Mouse (Mus musculus): ENCODE measurements around the gene Cdkal1.

- TF ChIP-seq CTCF (IDR thresholded peaks at IDR 0.05; ENCODE audit: borderline replicate concordance, control insufficient read depth, extremely low read depth, insufficient read depth, low read length, poor library complexity) (no peak), POLR2A (IDR thresholded peaks at IDR 0.05; ENCODE audit: control insufficient read depth, extremely low read depth, insufficient read depth, low read length, poor library complexity) (no peak)
These were observed 459.8 kb downstream of the Cdkal1 start for GRCm38 (mm10) chr13:29395694-29396093.

Data from thymus, adult 2 months (tissue).